Mouse (Mus musculus) kidney, postnatal 14 days (tissue): Measurements from ENCODE around the gene Gabra5.

Experiments used
- DNase-seq: peaks from one replicate; pipeline ENCODE4 v3.0.0; 2022; ENCODE audit warnings: mixed read lengths

The Gabra5 gene

GRCm38 (mm10) chr7:57509681-57510141 is at the start of gene Gabra5:
Gene Gabra5 (minus strand): TSS chr7:57510059.
- no peak for DNase-seq

GRCm38 (mm10) chr7:57538565-57538964 is 28.7 kb upstream of the Gabra5 start:
- DNase-seq, result no peak

- DNase-seq, result no peak
These were observed 22.8 kb upstream of the Gabra5 start for GRCm38 (mm10) chr7:57532676-57533075.

GRCm38 (mm10) chr7:57529954-57530353 is 20.1 kb upstream of the Gabra5 start:
- DNase-seq, result no peak

DNA sequence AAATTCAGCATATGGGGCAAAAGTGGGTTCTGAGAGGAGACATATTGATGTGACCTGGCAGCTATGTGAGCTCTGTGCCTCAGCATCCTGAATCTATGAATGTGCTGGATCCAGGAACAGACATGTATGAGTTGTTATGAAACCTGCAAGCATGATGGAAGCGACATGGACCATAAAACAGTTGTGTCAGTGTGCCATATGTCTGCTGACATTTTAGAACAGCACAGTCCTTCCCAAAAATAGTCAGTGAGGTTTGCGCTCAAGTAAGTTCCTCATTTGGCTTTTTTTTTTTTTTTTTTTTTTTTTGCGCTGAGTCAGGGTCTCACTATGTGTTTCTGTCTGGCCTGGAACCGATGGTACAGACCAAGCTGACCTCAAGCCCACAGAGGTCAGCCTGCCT is 19.6 kb upstream of the Gabra5 start:
- no peak for DNase-seq

DNA sequence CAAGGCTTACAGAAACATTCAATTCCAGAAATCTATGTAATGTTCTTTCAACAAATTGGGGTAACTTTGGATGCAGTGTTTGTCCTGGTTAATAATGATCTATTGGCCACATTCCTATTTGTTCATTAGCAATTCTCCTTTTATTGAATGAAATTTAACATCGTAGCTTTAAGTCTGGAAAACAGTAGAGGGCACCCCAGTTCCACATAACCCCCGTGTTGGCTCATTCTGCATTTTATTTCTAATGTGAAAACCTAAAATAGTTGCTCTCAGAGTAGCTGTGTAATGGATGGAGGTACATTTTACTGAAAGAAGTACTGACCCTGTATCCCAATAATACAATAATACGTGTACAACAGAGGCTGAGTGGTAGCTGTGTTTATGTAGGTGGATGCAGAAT is 3.1 kb upstream of the Gabra5 start:
- DNase-seq, result no peak

DNA sequence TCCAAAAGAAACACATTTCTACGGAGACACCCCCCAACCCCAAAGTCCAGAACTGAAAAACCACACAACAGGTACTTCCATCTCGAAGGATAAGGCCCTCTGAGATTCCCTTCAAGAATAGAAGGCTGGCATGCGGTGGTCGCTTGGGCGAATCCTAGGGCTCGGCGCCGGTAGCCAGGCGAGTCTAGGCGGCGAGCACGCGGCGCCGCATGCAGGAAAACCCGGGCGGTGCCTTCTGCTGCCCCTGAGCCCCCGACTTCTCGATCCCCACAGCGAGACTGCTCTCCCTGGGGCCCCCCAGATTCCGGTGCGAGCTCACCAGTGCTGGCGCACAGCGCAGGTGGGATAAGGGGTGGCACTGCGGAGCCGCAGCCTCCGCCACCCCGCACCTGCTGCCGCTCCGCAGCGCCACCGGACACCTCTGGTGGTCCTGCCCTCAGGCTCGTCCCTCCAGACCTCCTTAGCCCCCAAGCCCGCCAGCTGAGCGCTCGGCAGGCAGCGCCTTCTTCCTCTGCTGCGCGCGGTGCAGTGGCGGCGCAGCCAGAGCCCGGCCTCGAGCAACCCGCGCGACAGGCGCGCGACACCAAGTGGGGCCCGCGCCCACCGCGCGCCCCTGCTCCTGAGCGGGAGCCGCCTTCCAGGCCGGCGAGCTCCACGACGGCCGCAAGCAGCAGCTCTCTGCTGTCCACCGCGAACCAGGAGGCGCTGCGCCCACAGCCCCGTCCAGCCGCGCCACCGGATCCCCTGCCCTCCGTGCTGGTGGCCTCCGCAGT is 813 bp downstream of the Gabra5 start:
- no peak for DNase-seq

- no peak for DNase-seq
These were observed 7.0 kb downstream of the Gabra5 start for GRCm38 (mm10) chr7:57502809-57503208.

DNA sequence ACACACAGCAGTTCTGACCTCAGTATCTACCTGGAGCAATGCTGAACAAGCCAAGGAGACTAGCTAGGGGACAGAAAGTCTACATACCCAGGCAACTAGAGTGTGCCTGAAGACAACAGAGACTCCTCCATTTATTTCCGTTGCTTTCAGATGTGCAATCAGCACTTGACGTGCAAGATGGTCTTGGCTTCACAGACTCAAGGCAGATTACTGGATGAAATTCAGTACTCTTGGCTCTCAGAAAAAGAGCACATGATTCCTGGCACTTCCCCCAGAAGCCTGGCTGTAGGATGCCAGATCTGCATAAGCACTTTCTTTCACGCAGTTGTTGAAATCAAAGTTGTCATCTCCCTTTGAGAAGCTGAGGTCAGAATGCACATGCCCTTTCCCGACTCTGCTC is 18.1 kb downstream of the Gabra5 start:
- no peak for DNase-seq

DNA sequence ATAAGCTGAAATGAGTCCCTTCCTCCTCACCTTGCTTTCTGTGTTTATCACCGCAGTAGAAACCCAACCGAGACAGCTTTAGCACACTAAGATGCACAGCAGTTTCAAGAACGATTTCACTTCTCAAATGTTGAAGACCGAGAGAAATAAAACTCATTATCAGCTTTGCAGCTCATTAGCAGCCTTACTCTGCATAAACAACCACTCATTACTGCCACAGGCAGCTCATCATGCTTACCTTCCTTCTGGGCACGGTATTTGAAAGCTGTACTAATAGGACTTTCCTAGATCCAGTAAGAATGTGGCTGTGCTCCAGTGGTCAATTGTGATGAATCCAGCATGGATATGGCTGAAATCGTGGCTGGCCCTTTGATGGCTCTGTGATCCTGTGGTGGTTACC is 23.0 kb downstream of the Gabra5 start:
- DNase-seq, result no peak

DNA sequence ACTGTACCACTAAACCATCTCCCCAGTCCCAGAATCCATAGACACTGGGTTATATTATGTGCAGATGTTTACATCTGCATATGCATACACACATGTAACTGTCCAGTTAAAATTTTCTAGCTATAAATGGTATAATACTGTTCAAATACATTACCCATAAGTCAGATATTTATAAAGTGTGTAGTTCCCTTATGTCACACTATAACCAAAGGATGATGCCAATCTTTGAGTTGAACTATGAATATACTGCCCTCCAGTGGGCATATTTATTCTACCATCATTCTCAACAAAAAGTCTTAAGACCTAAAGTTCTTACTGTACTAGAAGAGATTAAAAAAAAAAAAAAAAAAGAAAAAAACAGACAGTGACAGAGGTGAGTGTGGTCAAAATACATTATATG is 27.0 kb downstream of the Gabra5 start:
- DNase-seq, result no peak

DNA sequence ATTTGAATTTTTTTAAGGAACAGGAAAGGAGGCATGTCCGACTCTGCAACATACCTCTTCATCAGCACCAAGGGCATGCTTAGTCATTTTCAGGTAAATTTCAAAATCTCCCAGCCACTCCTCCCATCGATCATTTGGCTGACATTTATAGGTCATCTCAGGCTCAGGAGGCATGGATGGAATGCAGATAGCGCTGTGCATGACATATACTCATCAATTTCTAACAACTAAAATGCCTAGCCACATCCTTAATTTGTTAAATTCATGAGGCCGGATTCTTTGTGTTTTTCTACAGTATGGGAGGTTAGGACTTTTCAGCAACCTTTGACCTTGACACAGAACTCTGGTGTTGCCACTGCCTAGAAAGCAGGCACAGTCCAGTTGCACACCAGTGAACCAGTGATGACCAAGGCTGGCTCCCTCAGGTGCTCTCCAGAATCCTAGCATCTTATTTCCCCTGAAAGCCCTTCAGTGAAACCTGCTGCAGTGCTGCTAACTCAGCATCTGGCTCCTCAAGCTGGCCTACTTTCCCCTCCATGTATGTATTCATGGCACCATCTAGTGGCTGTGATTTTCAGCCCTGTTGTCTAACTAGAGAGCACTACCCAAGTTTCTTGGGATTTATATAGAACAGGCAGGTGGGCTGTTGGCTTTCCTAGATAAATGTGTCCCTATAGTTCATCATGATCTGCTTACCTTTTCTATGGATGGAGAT is 35.9 kb downstream of the Gabra5 start:
- DNase-seq, result peak; percentile 26

DNA sequence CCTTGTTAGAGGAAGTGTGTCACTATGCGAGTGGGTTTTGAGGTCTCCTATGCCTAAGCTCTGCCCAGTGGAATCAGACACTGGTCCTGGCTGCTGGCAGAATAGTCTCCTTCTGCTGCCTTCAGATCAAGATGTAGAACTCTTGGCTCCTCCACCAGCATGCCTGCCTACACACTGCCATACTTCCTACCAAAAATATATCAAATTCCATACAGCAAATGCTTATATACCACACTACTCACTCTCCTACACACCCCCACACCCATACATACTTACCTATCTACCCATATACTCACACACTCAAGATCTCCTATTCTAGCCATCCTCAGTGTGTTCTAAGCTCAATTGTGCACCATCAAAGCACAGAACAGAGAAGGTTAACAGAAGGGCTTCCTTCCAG is 38.5 kb downstream of the Gabra5 start:
- no peak for DNase-seq

GRCm38 (mm10) chr7:57460354-57460753 is 49.5 kb downstream of the Gabra5 start:
- no peak for DNase-seq

GRCm38 (mm10) chr7:57448239-57448638 is 61.6 kb downstream of the Gabra5 start:
- DNase-seq, result no peak

- DNase-seq, result no peak
These were observed 87.2 kb downstream of the Gabra5 start for GRCm38 (mm10) chr7:57422675-57423074.

DNA sequence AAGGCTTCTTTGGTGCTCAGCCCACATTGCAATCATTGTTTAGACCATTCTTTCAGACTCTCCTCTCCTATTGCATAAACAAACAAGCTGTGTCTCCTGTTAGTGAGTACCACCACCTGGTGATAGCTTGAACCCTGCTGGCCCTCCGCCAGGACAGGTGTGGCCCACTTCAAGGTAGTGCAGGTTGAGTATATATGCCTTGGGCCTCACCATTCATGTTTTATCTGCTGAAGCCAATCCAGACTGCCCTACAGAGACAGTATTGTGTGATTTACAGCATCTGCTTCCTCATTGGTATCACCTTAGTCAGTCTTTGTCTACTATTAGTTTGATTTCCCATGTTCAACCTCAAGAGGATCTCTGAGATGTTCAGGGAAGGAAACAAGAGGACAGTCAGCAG is 88.8 kb downstream of the Gabra5 start:
- no peak for DNase-seq

DNA sequence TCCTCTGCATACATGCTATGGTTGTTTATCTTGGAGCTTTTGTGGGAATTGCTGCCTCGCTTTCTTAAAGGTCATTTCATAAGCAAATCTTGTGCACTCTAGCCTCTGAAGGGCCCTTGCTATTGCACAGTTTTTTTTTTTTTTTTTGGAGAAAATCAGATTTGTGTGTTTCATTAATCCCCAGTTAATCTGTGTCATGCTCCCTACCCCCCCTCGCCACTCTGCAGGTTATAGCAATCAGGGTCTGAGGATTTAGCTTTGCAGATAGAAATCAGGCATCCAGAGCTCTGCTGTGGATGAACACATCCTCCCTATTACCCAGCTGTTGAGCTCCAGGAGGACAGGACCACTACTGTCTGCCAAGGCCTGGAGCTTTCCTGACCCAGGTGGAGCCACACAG is 90.5 kb downstream of the Gabra5 start, which contains the start of gene Gabrb3:
Gabrb3 (plus strand) TSS at position 301 of the 400 bp plus-strand sequence.
- no peak for DNase-seq

- no peak for DNase-seq
These were observed 97.0 kb downstream of the Gabra5 start for GRCm38 (mm10) chr7:57412896-57413295.

DNA sequence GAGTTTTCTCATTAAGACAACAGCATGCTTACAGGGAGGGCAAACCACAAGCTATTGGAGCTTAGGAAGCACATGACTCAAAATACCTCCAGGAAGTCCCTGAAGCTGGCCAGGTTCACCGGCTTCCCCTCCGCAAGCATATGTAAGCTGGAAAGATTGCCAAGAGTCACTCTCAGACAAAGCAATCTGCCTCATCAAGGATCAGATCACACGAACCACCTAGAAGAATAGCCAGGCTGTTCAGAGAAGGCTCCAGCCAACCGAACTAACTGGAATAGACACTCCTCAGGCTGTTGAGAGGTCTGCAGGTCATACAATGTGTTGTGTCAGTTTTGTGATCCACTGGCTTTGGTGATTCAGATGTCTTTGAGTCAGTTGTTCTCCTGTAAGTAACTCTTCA is 98.7 kb downstream of the Gabra5 start:
- DNase-seq, result no peak

DNA sequence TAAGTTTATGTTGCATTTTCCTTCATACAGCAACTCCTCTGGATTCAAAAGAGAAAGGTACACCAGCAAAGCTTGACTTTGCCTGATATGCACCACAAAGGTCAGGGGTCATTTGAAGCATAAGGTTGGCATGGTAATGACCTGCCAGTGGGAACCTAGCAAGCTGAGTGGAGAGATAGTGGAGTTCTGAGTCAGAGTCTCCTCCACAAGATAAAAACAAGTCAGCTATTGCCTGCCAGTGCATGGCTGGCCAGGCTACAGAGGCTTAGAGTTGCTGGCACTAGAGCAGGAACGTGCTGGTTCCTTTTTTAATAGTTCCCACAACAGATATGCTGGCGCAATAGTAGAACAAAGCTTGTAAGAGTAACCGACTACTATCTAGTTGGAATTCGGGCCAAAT is 116.3 kb downstream of the Gabra5 start:
- no peak for DNase-seq

GRCm38 (mm10) chr7:57390046-57390445 is 119.8 kb downstream of the Gabra5 start:
- no peak for DNase-seq

- DNase-seq, result no peak
These were observed 122.6 kb downstream of the Gabra5 start for GRCm38 (mm10) chr7:57387341-57387654.

DNA sequence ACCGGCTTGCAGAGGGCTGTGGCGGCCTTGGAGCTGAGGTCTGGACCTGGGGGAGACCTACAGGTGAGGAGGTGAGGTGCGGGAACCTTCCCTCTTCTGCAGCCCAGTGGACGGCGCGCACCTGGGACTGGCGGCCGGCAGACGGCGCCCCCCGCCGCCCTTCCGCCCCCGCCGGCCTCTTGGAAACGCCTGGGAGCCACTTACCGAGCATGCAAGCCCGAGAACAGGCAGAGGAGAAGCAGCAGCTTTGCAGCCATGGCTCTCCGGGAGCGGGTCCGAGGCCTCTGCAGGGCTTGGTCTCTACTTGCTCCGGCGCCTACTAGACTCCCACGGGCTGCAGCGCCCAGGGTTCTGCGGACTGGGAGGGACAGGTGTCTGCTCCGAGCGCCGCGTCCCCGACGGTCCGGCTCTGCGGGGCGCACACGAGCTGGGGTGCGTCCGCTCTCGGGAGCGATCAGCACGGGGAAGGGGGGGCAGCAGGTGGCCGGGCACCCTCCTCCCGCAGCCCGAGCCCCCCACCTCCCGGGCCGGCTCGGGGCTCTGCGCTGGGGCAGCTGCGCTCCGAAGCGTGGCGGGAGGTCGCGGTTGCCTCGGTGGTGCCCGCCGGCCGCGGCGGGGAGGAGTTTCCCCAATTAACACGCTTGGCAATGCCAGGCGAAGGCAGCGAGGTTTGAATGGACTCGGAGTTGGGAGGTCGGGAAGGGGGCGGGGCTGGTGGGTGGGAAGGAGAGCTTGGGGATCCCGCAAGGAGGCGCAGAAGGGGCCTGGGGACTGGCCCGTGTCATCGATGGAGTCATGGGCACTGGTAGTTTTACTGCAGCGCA is 123.1 kb downstream of the Gabra5 start, which contains the start of gene Gabrg3:
Gabrg3 (minus strand) TSS at position 672 of the 824 bp plus-strand sequence.
- DNase-seq, result peak; percentile 3
